Mouse (Mus musculus) CH12F3 (cell line): ENCODE measurements at regions not wholly inside any gene's neighbourhood (a gene's known extent, or its start where the extent isn't known, plus 50 kb on each side); places are given as distances from the start of the nearest gene placed in this dataset.

Experiments
- in situ Hi-C: fragments of 300-500 bp; cut with MboI; formaldehyde crosslinking; loops from 2 replicates; pipeline ENCODE4 v1.14.3; 2020; ENCODE audit warnings: low sequenced_read_pairs

DNA sequence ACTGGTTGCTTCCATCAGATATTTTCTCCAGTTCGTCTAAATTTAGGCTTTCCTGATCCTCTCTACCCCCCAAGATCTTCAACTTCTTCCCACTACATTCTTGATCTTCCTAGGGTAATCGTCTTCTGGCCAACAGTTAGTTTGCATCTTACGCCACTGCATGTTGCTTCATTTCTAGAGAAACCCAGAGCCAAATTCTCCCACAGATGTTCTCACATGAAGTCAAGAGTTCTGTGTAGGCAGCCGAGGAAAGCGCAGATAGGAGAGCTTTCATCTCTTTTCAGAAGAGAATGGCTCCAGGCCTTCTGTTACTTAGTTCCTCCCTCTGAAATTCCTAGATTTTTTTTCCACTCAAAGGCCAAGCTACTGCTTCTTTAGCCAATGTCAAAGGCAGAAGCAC, 179.9 kb downstream of the Fgf10 start:
- in situ Hi-C loops, result no loop called here

DNA sequence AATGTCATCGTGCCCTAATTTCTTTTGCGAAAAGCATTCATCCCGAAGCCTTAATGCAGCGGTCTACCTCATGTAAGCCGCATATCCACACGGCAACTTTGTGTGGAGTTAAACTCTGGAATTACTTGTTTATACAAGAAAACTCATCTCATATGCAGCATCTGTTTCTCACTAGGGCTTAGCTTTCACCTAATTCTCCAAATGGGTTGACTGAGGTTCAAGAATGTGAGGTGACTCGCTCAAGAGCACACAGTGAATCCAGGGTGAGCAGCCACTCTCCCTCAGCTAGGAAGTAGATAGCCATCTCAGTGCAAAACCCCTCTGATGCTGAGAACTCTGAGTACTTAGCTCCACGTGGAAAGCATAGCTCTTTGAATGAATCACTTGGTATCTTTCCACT, 181.1 kb downstream of the Fgf10 start:
- in situ Hi-C loops, result no loop called here

- in situ Hi-C loops, result no loop called here
These were observed 216.8 kb downstream of the Fgf10 start for GRCm38 (mm10) chr13:118886339-118886810.

DNA sequence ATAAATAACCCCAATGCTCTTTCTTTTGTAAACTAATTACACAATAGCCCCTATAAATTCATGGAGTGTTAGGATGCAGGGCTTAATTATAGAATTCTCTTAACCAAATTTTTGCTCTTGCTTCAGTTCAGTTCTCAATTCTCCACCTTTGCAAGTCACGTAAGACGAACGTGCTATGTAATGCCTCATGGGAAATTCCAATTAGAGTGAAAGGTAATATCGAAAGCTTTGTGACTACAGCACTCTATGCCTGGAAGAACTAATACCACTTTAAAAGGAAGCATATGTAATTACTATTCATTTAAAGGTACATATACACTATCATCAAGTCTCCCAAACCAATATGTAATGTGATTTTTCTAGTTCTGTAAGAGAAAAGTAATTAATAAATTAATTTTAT, 225.5 kb downstream of the Fgf10 start:
- in situ Hi-C loops, result no loop called here

DNA sequence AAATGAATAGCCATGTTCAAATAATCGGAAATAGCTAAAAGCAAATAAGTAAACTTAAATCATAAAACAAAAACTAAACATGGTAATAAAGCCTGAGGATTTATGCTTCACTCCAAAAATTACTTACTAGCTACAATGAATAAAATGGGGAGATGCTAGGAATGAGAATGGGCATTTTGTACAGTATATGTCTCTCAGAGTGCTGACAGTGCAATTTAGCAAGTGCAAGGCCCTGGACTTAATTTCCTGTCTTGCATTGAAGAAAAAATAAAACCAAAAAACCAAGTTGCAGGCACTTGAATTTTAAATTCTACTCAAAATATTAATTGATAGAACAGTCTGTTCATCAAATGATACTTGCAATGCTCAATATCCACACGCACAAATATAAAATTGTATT, 232.4 kb downstream of the Fgf10 start:
- in situ Hi-C loops, result no loop called here

DNA sequence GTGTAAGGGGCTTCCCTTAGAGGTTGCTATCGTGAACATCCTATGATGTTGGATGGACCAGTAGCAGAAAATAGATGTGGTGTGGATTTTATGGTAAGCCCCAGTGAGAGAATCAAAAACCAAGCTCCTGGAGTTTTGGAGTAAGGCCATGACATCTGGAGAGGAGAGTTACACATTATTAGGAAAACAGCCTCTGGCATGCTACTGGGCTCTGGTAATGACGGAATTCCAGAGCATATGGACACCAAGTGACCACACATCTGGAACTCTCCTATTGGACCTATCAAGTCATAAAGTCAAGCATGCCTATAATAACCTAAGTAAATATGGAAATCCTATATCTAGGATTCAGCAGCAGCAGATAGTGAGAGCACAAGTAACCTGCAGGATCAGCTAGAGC, 240.8 kb downstream of the Fgf10 start:
- in situ Hi-C loops, result no loop called here

DNA sequence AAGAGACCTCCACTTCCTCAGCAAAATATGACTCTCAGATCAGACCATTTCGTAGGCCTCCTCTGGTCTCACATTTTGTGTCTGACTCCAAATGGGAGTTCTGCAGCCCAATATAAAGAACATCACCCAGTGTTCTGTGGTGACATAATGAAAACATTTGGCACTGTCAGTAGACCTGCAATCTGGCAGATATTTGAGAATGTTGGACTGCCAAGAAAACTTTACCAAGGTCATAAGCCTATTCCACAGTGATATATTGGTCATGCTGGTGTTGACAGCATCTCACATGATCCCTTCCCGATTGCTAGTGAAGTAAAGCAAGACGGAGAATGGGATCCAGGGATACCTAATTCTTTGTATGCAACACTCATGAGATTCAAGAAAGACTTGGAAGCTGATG, 271.2 kb downstream of the Fgf10 start:
- in situ Hi-C loops, result no loop called here

DNA sequence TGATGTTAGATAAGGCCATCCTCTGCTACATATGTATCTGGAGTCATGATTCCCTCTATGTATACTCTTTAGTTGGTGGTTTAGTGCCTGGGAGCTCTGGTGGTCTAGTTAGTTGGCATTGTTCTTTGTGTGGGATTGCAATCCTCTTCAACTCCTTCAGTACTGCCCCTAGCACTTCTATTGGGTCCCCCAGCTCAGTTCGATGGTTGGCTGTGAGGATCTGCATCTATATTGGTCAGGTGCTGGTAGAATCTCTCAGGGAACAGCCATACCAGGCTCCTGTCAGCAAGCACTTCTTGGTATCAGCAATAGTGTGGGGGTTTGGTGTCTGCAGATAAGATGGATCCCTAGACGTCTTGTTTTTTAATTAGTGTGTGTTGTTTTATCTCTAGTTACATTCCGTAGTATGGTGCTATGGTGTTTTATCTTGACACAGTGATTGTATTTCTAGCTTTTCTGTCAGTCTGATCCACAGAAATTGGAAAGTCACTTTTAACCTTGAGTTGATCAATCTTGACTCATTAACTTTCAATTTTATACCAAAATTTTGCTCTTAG, 296.6 kb downstream of the Fgf10 start:
- in situ Hi-C loops, result no loop called here

DNA sequence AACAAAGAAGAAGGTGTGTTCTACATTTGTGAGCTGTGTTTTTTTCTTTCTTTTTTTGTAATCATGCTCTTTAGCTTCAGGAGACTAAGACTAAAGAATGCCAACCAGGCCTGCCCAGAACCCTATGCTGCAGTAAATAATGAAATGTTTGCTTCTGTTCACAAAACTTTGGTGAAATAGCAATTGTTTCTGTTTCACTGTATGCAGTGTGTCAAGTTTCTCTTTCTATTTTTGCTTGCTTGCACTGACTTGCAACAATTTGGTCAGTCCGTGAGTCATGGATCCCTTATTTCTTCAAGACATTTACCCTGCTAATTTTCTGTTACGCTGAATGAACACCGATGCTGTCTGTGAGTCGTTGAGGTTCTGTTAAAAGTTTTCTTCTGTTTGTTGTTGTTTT, 298.1 kb downstream of the Fgf10 start:
- in situ Hi-C loops, result no loop called here

- in situ Hi-C loops, result no loop called here
These were observed 305.4 kb downstream of the Fgf10 start for GRCm38 (mm10) chr13:118975008-118975407.

DNA sequence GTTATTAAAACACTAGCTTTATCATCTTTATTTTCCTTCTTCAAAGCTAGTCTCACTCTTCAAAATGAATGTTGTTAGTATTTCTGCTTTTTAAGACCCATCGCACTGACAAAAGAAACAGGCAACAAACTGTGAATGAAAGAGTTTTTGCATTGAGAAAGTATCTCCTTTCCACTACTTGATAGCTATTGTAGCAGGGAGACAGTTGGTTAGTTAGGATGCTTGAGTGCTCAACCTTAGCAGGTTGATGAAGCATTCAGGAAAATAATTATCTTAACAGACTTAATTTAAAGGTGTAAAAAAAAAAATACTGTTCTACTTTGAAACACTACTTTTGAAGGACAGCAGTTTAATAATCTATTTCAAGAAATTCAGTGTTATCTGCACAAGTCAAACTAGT, 305.9 kb downstream of the Fgf10 start:
- in situ Hi-C loops, result no loop called here

DNA sequence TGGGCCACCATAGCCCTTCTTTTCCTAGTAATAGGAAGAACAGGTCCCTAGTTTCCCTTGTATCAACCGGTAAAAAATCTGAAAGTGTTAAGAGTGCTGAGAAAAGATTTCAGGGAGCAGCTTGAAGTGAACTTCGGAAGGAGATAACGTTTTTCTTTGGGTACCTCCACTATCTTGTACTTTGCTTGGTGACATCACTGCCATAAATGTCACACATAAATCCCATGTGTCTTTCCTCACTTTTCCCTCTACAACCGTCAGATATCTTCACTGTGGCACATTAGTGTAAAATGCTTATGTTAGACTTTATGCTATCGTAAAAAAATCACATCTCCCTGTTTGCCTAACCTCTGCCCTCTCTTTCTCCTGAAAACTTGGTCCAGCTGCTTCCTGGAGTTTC, 309.9 kb downstream of the Fgf10 start:
- in situ Hi-C loops, result no loop called here

GRCm38 (mm10) chr13:118981196-118981810, 311.7 kb downstream of the Fgf10 start:
- in situ Hi-C loops, result no loop called here

DNA sequence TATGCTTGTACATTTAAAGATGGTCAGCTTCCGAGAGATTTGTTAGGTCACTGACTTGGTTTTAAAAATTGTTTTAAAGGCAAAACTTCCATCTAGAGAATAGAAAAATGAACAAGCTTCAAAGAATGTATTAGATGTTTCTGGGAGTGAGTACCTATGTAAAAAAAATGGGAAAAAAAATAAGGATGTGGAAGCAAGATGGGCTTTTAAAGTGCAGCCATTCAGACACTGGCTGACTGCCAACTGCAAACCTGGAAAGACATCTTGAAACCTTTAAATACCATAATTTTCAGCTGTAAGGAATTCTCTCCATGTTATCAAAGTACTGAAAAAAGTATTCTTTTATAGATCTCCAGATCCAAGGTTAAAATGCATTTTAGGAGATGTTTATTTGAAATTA, 315.7 kb downstream of the Fgf10 start:
- in situ Hi-C loops, result no loop called here

DNA sequence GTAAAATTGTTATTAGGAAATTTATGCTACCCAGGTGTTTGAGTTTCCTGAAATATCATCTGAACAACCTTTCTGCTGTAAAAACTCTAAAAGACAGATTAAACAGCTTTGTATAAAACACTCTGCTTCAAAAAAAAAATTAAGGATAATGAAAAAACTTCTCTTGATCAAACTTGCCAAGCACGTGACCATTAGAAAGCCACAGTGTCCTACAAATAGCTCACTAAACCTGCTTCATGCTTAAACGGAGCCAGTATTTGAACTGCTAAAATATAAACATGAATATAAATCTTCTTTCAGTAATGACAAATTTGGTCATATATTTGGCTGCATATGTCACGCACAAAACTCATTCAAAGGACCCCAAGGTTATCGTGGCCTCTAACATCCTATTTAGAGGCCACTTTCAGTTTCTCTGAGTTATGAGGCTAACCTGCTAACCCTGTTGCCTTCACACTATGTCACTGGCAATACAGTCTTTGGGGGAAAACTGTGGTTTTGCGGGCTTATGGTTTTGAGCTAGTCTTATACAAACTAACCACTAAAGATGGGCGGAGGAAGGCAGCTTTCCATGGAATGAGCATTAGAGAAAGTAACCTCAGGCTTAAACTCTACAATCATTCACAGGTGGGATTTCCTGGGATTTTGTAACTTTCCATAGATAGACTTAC, 355.8 kb downstream of the Fgf10 start:
- in situ Hi-C loops, result no loop called here

DNA sequence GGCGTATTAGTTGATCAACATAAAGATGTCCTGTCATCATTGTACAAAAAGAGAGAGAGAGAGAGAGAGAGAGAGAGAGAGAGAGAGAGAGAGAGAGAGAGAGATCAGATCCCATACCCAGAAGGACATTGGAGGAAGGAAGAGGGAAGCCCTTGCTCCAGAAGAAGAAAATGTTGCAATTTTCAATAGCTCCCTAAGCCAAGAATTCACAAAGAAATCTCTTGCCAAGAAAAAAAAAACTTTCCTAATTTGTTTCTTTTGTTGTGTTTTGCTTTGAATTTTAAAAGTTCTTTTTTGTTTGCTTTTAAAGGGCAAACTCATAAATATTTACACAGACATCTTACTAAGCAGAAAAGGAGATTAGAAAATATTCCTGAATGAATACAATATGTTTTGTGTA, 370.0 kb downstream of the Fgf10 start:
- in situ Hi-C loops, result no loop called here

DNA sequence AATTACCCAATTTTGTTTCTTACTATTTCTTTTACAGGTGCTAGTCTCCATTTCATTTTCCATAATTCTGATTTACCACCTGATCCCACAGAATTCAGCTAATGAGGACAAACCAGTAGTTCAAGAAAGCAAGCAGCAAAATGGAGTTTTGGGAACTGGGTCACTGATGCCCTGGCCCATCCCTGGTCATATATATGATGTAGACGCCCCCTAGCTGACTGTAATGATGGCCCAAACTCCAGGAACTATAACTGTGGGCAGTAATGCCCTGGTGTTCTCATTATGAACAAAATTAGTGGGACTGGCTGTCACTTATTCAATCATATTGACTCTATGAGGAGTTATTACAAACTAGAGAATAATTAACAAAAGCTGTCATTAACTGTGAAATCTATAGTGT, 375.5 kb downstream of the Fgf10 start:
- in situ Hi-C loops, result no loop called here

DNA sequence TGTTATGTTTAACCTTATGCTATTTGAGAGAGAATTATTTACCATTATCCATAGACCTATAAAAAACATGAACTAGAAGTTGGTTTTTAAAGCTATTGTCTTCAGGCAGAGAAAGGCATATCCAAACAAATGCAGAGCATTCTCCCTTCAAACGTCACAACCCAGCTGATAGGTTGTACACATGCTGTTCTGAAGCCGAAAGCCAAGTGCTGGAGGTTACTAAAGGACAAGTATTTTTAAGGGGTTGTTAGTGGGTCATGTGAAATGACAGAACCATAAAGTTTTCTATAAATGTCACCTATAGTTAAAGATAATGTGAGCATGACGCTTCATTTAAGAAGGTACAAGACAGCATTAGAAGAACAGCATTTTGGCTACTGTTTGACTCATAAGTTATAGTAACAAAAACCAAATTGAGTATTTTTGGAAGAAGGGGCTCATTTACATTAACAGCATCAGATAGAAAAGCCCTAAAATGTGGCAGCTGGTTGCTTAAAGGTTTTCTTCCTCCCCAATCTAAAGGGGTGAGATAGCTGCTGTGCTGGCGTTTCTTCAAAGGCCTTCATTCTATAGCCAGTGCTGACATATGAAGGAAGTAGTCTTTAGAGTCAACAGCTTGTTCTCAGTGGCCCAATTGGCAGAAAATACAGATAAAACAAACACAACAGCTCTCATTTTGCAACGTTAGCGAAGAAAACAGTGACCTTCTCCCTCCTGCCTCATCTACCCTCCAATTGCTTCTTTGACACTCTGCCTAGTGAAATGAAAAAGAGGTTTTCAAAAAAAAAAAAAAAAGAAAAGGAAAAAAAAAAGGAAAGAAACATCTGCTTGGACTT, 359.4 kb upstream of the Paip1 start:
- in situ Hi-C loops, result no loop called here

- in situ Hi-C loops, result no loop called here
These were observed 358.8 kb upstream of the Paip1 start for GRCm38 (mm10) chr13:119069581-119069936.

- in situ Hi-C loops, result no loop called here
These were observed 349.2 kb upstream of the Paip1 start for GRCm38 (mm10) chr13:119079243-119079642.

- in situ Hi-C loops, result no loop called here
These were observed 346.7 kb upstream of the Paip1 start for GRCm38 (mm10) chr13:119081691-119082090.

DNA sequence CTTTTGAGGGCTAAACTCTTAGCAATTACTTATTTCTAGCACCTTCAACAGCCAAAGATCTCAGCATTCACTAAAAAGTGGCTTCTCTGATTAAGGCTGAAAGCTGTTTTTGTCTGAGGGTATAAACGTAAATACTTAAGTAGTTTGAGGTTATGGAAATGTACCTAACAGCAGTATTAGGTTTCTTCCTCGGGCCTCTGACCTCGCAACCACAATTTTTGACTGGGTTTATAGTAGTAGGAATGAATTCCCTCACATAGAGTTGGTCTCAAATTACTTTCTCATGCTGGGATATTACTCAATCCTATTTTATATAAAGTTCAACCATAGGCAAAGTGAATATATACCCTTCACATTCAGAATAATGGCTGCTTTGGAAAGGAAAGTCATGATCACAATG, 310.5 kb upstream of the Paip1 start:
- in situ Hi-C loops, result no loop called here
